Mouse (Mus musculus) layer of hippocampus, adult 9-11 months (tissue): ENCODE results near the gene Nt5c2.
"Not testable (repeated sequence)": the region's sequence is repeated elsewhere in the genome, so short reads cannot be mapped to it uniquely, and the experiment has no call there.

Source experiments
- DNase-seq: peaks from one replicate; pipeline ENCODE4 v3.0.0; 2022

Gene Nt5c2

DNA sequence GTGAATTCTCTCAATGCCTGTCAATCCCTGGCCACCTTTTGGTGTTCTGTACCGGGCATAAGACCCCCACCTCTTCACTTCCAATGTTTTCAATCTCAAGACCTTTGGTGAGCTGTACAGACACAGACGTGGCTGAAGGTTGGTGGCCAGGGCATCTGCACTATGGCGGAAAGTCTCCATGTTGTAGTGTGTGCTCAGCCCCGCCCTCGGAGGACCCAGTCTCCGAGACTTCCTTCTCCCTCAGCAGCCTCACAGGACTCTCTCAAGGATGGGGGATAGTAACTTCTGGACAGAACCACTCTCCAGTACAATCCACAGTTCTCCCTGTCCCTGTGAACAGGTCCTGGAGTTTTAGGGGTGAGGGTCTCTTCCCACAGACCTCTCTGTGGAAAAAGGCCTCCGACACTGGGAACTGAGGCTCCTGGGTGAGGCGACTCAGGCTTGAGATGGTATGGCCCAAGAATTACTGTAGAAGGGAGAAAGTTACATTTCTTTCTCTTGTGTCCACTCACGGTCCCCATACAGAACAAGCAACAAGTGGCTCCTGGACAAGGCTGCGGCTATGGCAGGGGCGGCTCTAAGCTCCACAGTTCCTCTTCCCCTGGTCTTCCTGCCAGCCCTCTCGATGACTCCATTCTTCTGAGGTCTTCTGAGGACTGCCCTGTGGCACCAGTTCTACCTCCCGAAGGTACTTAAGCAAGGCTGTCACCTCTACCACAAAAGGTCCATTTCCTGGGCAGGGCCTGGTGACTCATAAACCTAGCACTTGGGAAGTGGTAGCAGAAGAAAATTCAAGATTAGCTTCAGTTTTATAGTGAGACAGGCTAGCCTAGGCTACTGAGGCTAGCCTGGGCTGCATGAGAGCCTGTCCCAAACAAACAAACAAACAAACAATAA lies 30.0 kb downstream of the Nt5c2 start:
- DNase-seq, result no peak

DNA sequence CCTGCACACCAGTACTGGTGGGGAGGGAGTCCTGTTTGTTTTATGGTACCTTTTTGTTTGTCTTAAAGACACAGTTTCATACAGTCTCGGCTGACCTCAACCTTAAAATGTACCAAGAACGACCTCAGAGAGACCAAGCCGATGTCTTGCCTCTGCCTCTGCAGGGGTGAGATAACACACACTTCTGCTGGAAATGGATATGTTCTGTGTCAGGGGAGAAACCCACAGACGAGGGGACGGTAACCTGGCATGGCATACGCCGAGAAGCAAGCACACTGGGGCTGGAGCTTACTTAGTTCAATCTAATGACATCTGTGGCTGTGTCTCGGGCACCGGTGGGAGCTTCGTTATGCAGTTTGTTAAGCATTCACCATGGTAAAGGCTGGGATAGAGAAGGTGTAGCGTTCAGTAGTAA lies 31.0 kb downstream of the Nt5c2 start:
- DNase-seq, result no peak

- DNase-seq, result no peak
These were observed 31.5 kb downstream of the Nt5c2 start for GRCm38 (mm10) chr19:46983352-46983965.

- DNase-seq, result no peak
These were observed 33.5 kb downstream of the Nt5c2 start for GRCm38 (mm10) chr19:46981462-46981861.

GRCm38 (mm10) chr19:46979781-46980105 lies 35.2 kb downstream of the Nt5c2 start:
- no peak for DNase-seq

- DNase-seq, result no peak
These were observed 35.8 kb downstream of the Nt5c2 start for GRCm38 (mm10) chr19:46978920-46979780.

GRCm38 (mm10) chr19:46978069-46978468 lies 36.9 kb downstream of the Nt5c2 start:
- not testable (repeated sequence) for DNase-seq

DNA sequence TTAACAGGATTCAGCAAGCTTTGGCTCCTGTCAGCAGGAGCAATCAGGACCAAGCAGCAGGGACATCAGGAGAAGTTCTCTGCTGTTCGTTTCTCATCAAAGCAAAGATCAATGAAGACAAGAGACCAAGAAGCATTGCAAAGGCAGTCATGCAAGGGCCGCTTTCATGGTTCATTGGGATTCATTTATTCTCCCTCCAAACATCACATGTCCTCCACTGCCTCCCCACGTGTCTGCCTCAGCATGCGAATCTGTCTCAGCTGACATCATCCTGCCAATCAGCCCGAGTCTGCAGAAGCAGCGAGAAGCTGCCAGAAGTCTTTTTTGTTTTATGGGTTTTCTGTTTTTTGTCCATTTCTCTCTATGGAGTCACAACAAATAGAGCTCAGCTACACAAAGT lies 37.5 kb downstream of the Nt5c2 start:
- DNase-seq, result no peak

GRCm38 (mm10) chr19:46976743-46977142 lies 38.2 kb downstream of the Nt5c2 start:
- no peak for DNase-seq

- no peak for DNase-seq
These were observed 39.0 kb downstream of the Nt5c2 start for GRCm38 (mm10) chr19:46975997-46976396.

- no peak for DNase-seq
These were observed 39.4 kb downstream of the Nt5c2 start for GRCm38 (mm10) chr19:46975565-46975964.

- DNase-seq, result no peak
These were observed 42.8 kb downstream of the Nt5c2 start for GRCm38 (mm10) chr19:46972159-46972558.

- no peak for DNase-seq
These were observed 43.2 kb downstream of the Nt5c2 start for GRCm38 (mm10) chr19:46971712-46972111.

DNA sequence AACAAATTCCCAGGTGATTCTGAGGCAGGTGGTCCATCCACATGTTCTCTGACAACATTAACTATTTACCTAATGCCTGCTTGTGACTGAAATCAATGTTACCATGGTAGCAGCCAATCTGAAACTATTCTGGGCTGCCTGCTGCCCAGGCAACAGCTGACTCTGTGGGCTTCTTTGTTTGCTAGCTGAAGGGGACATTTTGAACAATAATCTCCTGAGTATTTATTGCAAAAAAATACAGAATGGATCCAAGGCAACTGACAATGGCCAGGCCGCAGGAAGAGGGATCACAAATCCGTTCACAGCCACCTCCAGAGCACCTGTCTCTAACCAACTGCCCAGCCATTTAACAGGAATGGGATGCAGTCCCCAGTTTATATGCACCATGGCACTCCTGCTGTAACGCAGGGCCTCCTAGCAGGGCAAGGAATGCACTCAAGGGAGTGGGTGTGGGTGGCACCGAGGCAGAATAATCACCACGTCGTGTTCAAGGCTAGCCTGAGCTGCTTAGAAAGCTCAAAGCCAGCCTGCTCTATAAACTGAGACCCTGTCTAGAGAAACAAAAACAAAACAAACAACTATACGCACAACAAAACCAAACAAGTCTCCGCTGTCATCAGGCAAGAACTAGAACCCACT lies 43.8 kb downstream of the Nt5c2 start:
- DNase-seq, result peak; percentile 56

DNA sequence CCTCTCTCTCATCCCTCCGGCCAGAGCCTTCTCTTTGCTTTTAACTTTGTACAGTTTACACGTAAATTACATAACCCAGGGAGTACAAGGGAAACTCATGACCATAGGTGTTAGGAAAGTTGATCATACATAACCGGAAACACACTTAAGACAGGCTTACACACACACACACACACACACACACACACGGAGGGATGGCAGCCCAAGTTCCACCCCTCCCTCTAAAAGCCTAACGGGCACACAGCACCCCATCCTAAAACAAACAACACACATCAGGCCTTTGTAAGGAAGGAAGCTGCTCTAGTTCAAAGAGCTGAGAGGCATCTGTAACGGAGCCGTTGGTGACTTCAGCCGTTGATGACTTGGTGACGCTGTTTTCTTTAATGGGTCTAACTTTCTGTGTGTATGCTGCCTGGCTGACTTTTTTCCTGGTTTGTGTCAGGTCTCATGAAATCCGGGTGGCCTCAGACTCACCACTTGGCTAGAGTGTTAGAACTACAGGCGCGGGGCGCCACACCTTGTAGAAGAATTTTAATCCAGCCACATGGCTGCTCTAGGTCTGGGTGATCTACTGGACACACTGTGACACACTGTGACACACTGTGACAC lies 44.7 kb downstream of the Nt5c2 start:
- DNase-seq, result no peak

DNA sequence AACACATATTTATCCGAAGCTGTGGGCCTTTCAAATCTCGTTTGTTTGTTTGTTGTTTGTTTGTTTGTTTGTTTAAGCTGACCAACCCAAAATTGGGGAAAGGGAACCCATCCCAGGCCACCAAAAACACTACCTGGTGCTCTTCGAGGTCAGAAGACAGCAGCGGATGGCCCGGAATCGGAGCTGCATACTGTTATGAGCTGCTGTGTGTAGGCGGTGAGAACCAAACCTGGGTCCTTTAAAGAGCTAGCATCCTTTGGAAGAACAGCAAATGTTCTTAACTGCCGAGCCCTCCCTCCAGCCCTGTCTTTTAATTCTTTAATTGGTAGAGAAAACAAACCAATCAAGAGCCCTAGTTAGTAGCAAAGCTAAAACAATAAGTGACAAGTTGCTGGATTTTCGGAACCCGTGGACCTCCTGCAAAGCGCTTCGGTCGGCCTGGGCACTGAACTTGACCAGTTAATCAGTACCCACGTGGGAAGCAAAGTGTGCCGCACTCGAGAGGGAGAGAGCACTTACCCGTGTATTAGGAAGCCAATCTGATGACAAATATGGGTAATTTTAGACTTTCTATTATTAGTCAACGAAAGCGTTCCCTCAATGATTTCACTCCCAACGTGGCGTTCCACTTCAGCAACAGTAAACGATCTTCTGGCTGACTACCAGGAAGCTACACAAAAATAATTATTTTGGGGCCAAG lies 45.5 kb downstream of the Nt5c2 start:
- peak; percentile 28 for DNase-seq

DNA sequence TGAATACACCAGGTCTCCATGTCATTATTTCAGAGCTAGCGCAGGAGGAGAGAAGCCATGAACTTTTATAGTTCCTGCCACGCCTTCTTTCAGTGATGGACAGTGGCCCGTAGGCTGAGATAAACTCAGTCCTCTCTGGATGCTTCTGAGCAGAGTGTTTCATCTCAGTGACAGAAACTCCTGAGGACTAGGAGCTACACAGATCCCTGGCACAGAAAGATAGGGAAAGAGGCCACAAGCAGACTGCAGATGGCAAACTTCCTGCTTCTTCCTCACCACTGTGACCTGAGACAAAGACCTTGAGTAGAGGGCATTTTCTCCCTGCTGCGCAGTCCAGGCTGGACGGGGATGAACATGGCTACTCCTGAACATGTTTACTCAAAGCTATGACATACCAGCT lies 46.1 kb downstream of the Nt5c2 start:
- DNase-seq, result no peak

DNA sequence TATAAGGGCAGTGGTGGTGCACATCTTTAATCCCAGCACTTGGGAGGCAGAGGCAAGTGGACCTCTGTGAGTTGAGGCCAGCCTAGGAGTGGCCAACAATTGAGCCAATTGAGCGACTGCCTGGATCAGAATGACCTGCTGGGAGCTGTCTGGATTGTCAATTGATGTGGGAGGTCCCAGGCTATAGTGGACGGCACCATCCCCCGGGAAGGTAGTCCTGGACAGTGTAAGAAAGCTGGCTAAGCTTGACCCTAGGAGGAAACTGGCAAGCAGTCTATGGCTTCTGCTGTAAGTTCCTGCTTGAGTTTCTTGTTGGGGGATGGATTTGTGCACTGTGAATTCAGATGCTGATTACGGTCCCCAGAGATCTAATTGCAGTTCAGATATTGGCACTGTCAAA lies 47.1 kb downstream of the Nt5c2 start:
- no peak for DNase-seq

DNA sequence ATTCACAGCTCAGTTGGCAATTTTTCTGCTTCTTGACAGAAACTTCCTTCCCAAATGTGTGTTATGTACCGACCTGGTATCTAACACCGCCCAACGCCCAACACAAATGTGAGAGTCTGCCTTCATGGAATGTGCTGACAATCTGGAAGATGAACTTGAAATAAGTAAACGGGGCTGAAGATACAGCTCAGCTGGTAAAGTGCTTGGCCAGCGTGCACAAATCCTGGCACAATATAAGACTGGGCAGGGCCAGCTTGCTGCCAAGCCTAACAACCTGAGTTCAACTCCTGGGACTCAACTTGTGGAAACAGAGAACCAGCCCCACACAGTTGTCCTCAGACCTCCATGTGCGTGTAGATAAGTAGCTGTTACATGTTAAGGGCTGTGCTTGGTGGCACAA lies 48.6 kb downstream of the Nt5c2 start:
- no peak for DNase-seq

DNA sequence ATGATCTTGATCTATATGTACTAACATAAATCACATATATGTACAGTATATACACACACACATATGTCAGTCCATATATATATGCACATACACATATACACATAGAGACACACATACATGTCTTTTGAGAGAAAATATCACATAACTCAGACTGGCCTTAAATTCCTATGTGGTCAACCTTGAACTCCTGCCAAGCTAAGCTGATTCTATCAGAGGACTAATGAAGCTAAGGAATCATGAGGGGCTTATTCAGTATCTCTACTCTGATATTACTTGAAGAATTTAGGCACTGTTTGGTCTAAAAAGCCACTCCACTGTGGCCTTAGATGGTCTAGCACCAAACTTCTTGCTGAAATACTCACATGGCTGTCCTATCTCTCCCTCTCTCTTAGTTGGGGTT lies 49.5 kb downstream of the Nt5c2 start:
- DNase-seq, result no peak

DNA sequence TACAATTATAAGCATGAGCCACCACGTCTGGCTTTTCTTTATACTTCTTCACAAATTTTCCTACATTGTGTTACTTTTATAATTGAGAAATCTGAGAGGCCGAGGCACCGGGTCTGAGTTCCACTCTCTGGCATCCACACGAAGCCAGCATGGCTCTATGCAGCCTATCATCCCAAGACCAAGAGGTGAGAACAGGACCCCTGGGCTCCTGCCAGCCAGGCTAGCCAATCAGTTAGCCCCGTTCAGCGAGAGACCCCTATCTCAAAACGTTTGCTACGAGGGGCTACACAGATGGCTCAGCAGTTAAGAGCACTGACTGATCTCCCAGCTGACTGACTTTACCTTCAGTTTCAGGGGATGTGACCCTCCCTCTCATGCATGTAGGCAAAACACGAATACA lies 50.6 kb downstream of the Nt5c2 start:
- DNase-seq, result no peak

DNA sequence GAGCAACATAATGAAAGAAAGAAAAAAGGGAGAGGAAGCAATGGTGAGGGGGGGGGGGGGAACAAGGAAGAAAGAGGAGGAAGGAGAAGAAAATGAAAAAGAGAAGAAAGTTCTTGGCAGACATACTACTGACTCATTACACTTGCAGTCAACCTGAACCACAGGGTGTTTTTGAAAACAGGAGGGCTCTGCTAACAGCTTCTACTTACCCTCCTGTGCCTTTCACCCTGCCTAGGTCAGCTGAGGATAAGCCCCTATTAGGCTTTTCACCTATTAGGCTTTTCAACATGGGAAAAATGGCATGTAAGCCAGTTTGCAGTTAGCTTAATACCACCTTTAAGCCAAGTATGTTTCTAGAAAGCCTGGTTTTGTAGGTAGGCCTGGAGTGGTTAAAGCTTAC lies 51.5 kb downstream of the Nt5c2 start:
- DNase-seq, result no peak
